Mouse (Mus musculus) gastrocnemius, adult 18-20 months (tissue): ENCODE measurements around the gene Tubb2b. TPM values are rescaled to one million over a fixed set of nuclear protein-coding genes. Genes with fewer than 3 reads are reported as not detected.

Source experiments
- total RNA-seq, 2 experiments: library from RNA; stranded (reverse); gene quantifications; 2 replicates each; pipeline ENCODE4 v1.2.3; 2021

Tubb2b gene
- total RNA-seq, 2 experiments from 2014 or later, result 1.6 to 2.8 TPM

Other genes starting within 250 kb of the Tubb2b start
- gene Serpinb6c, start 224.8 kb downstream of the Tubb2b start, total RNA-seq, result under 1 TPM in 1 of 2 experiments, not detected in 1; 0.52 TPM
- 10 to 100 TPM; 13.2 to 17.2 TPM for gene Nqo2, start 165.8 kb downstream of the Tubb2b start, total RNA-seq
- 1 to 10 TPM; 2.7 to 3.2 TPM for gene Ripk1, start 128.1 kb downstream of the Tubb2b start, total RNA-seq
- 100 to 1,000 TPM; 167 to 256 TPM for gene Serpinb6a, start 127.7 kb downstream of the Tubb2b start, total RNA-seq
- 10 to 100 TPM; 23.7 to 25.8 TPM for gene Bphl, start 92.9 kb downstream of the Tubb2b start, total RNA-seq
- gene Tubb2a, start 52.5 kb downstream of the Tubb2b start, total RNA-seq, result 10 to 100 TPM; 10.0 to 17.1 TPM
- 10 to 100 TPM; 14.8 to 23.0 TPM for gene Psmg4, start 32.5 kb upstream of the Tubb2b start, total RNA-seq
- gene Slc22a23, start 214.7 kb upstream of the Tubb2b start, total RNA-seq, result 10 to 100 TPM; 10.2 to 13.1 TPM